Mouse (Mus musculus): ENCODE data around the gene Duoxa1. TPM values are rescaled to one million over a fixed set of nuclear protein-coding genes. Genes with fewer than 3 reads are reported as not detected.

Duoxa1 gene
- polyA plus RNA-seq, 1 experiment from 2014 or later, result not detected

Other genes starting within 250 kb of the Duoxa1 start
- gene Spg11, start 195.3 kb downstream of the Duoxa1 start, polyA plus RNA-seq (2014; fragmentation: Nextera tagmentation; extraction: Ambion mirVana), result 10.2 and 10.4 TPM in 2 replicates
- 63.5 and 114 TPM in 2 replicates for gene B2m, start 166.0 kb downstream of the Duoxa1 start, polyA plus RNA-seq (2014; fragmentation: Nextera tagmentation; extraction: Ambion mirVana)
- gene Trim69, start 153.0 kb downstream of the Duoxa1 start, polyA plus RNA-seq (2014; fragmentation: Nextera tagmentation; extraction: Ambion mirVana), result not detected in 2 replicates
- gene Patl2, start 127.5 kb downstream of the Duoxa1 start, polyA plus RNA-seq (2014; fragmentation: Nextera tagmentation; extraction: Ambion mirVana), result 0.08 TPM in 1 of 2 replicates, not detected in the other
- not detected in 2 replicates for gene Terb2, start 127.5 kb downstream of the Duoxa1 start, polyA plus RNA-seq (2014; fragmentation: Nextera tagmentation; extraction: Ambion mirVana)
- gene Sord, start 79.0 kb downstream of the Duoxa1 start, polyA plus RNA-seq (2014; fragmentation: Nextera tagmentation; extraction: Ambion mirVana), result 21.1 and 22.7 TPM in 2 replicates
- gene Duox2, start 15.3 kb downstream of the Duoxa1 start, polyA plus RNA-seq (2014; fragmentation: Nextera tagmentation; extraction: Ambion mirVana), result not detected in 2 replicates
- gene Duoxa2, start 14.8 kb downstream of the Duoxa1 start, polyA plus RNA-seq (2014; fragmentation: Nextera tagmentation; extraction: Ambion mirVana), result 0.17 and 0.37 TPM in 2 replicates
- 0.13 and 0.15 TPM in 2 replicates for gene Duox1, start 1.9 kb upstream of the Duoxa1 start, polyA plus RNA-seq (2014; fragmentation: Nextera tagmentation; extraction: Ambion mirVana)
- 16.7 and 17.5 TPM in 2 replicates for gene Shf, start 55.4 kb upstream of the Duoxa1 start, polyA plus RNA-seq (2014; fragmentation: Nextera tagmentation; extraction: Ambion mirVana)
- 0.14 TPM in 1 of 2 replicates, not detected in the other for gene Slc28a2, start 112.7 kb upstream of the Duoxa1 start, polyA plus RNA-seq (2014; fragmentation: Nextera tagmentation; extraction: Ambion mirVana)
- gene Gm14085, start 171.2 kb upstream of the Duoxa1 start, polyA plus RNA-seq (2014; fragmentation: Nextera tagmentation; extraction: Ambion mirVana), result not detected in 2 replicates

Measured in neural tube, embryonic 14.5 days (tissue).